Mouse (Mus musculus) layer of hippocampus, adult 2 months (tissue): ENCODE results near the gene Fuk. TPM values are rescaled to one million over a fixed set of nuclear protein-coding genes. Genes with fewer than 3 reads are reported as not detected.
"Not testable (repeated sequence)": the region's sequence is repeated elsewhere in the genome, so short reads cannot be mapped to it uniquely, and the experiment has no call there.

Source experiments
- DNase-seq, 2 experiments: peaks; one replicate each; pipeline ENCODE4 v3.0.0; 2022; ENCODE audit warnings: low spot score in 2 of 2
- H3K27ac ChIP-seq: fragments of 200-600 bp; 2 replicates; pipeline ENCODE4 v1.8.1; 2022
- H3K4me3 ChIP-seq: fragments of 200-600 bp; 2 replicates; pipeline ENCODE4 v1.8.1; 2022; ENCODE audit warnings: mild to moderate bottlenecking
- CTCF ChIP-seq: fragments of 200-600 bp; conservative IDR thresholded peaks from 2 replicates; pipeline ENCODE4 v1.8.1; 2022; ENCODE audit warnings: antibody characterized with exemption, mild to moderate bottlenecking, moderate library complexity
- long read RNA-seq, 2 experiments: library from polyadenylated mRNA; stranded (forward); transcript quantifications; one replicate each; pipeline ENCODE4 v2.0.0; 2021; ENCODE audit warnings: borderline mapping rate in 2 of 2
- total RNA-seq, 2 experiments: library from RNA; stranded (reverse); gene quantifications; 2 replicates each; pipeline ENCODE4 v1.2.3; 2021

The Fuk gene
- total RNA-seq: 10 to 100 TPM; 23.5 to 29.0 TPM
- long read RNA-seq, experiment 1, transcript Fuk-201 (24 exons, 3,838 nt): major isoform, 7 of 17 reads
- long read RNA-seq, experiment 1, partial matches to known transcripts: 4 of 17 reads
- long read RNA-seq, experiment 1, other reads (novel, unspliced or antisense): 6 of 17 reads
- long read RNA-seq, experiment 2, transcript Fuk-201 (24 exons, 3,838 nt): major isoform, 14 of 32 reads
- long read RNA-seq, experiment 2, partial matches to known transcripts: 7 of 32 reads
- long read RNA-seq, experiment 2, other reads (novel, unspliced or antisense): 11 of 32 reads

DNA sequence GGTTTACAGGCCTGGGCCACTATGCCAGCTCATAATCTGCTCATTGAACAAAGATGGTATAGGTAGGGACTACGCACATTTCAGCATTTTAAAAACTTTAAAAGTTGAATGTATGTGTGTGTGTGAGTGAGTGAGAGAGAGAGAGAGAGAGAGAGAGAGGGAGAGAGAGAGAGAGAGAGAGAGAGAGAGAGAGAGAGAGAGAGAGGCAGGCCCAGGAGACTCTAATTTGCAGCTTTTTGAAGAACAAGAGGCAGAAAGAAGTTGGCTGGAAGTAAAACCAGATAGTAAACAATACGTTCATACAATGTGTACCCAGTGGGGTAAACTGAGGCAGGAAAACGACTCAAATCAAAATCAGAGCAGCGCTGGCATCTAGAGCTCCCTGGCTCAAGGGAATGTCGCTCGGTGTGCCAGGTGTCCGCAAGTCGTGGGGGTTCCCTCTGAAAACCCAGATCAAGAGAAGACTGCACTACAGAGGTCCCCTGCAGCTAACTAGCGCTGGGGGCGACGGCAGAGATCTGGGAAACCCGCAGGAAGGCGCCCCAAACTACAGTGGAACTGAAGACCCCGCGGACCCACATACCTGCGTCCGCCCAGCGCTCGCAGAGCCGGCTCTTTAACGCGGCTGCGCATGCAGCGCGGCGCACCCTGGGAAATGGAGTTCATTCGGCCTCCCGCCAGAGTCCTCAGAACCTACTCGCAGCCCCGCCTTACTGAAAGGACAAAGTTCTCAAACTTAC is at the start of gene Fuk:
Gene Fuk, minus strand, starts transcription at position 650 of the 740 bp plus-strand sequence.
- no peak for TF ChIP-seq CTCF
- Histone ChIP-seq H3K27ac (peak within 1 kb of the TSS; percentile 89), H3K4me3 (peak within 1 kb of the TSS; percentile 74)
- peak; percentile 83 for DNase-seq

DNA sequence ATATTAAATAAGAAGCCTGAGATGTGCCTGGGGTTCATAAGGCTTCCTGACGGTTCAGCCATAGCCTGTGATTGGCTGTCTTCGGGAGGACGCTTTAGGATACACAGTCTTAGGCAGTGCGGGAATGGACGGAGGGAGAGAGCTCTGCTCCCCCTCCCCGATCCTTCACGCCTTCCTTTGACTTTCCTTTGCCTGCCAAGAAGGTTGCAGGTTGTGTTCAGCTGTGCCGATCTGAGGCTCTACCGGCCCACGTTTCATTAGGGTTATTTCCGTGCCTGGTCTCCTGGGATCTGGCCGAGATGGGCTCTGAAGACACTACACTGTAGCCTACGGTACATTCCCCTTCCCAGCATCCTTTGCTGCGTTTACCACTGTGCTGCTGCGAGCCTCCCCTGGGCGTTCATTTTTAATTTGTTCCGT is 47.8 kb upstream of the Fuk start:
- no peak overlapping the region; the same call in 1 of the 2 replicates for H3K4me3 ChIP-seq
- no peak for DNase-seq
- H3K27ac ChIP-seq: peak overlapping the region; percentile 68
- no peak for TF ChIP-seq CTCF

DNA sequence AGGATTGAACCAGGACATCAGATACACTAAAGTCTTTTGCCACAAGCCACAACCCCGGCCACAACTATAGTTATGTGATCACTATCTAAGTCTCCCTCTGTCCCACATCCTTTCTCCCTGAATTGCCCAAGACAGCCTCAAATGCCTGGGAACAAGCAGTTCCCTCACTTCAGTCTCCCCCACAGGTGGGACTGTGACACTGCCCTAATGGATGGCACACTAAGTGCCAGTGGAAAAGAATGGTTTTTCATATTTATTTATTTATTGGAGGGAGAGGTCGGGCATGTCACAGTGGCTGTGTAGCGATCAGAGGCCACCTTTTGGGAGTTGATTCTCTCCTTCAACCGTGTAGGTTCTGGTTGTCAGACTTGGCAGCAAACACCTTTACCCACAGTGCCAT is 43.4 kb upstream of the Fuk start:
- Histone ChIP-seq H3K4me3 (no peak overlapping the region), H3K27ac (no peak overlapping the region)
- no peak for TF ChIP-seq CTCF
- no peak for DNase-seq

DNA sequence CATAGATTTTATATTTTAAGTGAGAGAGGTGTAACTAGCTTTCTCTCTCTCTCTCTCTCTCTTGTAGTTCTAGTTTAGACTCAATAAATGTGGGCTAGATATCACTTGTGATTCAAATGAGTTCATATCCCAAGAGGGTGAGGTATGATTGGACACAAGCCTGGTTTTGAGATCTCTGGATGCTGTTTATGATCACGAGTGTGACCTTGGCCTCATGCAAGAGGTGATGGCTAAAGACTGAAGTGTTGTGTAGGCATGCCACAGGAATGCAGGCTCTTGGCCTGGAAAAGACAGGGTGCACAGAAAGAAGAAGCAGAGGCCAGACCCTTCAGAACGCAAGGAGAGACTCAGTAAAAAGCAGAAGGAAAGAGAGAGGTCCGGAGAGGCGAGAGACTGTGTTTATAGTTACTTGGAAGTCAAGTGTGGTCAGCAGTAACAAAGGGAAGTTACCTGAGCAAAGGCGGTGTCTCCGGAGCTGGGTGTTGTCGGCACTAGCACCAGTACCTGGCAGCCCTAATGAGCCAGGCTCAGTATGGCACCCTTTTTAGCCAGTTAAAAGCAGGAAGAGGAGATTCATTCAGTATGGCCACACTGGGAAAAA is 42.1 kb upstream of the Fuk start:
- no peak for DNase-seq
- TF ChIP-seq CTCF: no peak
- Histone ChIP-seq H3K27ac (no peak overlapping the region), H3K4me3 (no peak overlapping the region)

DNA sequence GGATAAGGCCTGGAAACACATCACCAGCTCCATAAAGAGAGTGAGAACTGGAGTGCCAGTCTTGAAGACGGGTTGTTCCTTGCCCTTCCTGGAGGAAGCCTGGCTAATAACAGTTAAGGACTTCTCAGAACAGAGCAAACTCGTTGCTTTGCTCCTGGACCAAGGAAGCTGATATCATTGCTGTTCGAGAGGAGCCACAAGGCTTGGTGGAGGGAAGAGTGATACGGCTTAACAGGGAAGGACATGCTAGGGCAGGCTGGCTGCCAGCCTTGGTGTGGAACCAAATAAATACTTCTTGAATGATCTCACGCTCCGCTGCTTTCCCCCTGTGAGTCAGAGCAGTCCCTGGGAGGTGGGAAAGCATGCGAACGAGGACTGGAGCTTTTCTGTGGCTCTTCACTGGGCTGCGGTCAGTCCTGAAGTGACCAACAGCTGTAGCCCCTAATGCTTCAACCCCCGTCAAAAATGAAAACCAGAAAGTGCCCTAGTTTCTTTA is 39.2 kb upstream of the Fuk start:
- H3K27ac ChIP-seq: peak overlapping the region; percentile 51
- no peak for TF ChIP-seq CTCF
- H3K4me3 ChIP-seq: no peak overlapping the region
- no peak for DNase-seq

DNA sequence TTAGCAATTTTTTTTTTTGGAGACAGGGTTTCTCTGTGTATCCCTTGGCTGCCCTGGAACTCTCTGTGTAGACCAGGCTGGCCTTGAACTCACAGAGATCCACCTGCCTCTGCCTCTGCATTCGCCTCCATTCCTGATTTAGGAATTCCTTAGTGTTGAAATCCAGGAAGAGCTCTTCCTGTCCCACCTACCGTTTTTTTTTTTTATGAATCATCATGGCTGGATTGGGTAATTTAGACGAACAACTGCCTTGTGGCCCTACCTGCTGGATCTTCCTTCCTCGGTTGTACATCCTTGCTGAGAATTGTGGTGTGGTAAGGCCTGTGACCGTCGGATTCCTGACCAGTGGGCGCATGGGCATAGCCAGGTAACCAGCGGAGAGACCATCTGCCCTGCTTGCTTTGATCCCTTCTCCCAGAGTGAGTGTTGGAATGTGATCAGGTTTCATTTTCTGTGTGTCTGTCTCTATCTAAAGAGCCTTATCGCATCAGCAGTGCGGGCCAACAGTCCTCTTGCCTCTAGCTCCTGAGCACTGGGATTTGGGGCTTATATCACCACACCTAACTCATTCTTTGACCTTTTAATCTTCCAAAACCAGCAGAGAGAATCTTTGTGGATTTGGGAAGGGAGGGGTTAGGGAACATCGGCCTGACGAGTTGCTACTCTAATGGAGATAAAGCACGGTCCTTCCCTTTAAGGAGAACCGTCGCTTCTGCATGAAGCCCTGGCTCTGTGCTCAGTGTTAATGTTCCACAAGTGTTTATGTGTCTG is 38.6 kb upstream of the Fuk start:
- Histone ChIP-seq H3K4me3 (no peak overlapping the region), H3K27ac (peak overlapping the region; percentile 51)
- no peak for TF ChIP-seq CTCF

DNA sequence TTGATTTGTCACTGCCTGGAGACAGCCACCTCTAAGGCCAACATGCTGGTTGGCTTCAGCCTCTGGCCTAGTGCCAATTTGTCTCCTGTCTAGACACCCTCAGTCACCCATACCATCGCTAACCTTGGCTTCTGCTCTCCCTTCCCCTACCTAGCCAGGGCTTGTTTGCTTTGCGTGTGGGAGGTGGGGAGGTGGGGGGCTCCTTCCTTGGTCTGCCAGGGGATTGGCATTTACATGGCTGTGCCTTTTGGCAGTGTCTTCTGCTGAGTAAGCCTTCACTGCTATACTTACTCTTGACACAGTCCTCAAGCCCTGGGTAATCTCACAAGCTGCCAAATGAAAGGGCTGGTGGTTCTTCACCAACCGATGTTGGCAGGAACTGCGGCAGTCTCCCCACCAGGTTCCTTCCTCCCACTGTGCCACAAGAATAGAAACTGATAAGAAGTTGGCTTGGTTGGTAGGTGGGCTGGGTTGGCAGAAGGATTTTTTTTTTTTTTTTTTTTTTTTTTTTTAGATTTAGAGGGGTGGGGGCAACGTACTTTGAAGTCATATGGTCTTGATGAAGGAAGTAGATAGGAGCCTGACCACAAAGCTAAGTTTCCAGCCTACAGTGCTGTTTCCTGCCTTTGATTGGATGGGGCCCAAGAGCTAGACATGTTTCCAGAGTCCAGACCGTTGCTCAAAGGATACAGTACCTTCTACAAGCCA is 36.7 kb upstream of the Fuk start:
- Histone ChIP-seq H3K27ac (peak overlapping the region; percentile 78), H3K4me3 (no peak overlapping the region)
- DNase-seq: peak; percentile 52 to 81
- 0 out of 2 replicates have a peak, but pooled peaks have one; percentile 6 for TF ChIP-seq CTCF

More for the DNA sequence above, 38.6 kb upstream of the Fuk start:
- no peak for DNase-seq

DNA sequence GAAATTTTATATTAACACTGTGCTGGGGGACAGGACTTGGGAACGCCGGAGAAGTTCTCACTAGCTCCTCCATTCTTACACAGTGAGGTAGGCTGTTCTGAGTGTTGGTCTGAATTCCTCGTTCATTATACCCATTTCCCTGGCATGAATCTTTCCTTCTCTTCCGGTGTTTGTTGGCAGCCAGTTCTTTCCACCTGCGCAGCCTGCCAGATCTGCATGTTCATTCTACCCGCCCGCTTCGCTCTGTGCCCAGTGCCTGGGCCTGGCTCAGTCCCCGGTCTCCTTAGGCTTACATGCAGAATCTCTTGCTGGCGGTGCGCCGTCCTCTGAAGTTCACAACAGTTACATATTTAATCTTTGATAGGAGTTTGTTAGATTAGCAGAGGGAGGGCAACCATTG is 33.9 kb upstream of the Fuk start:
- TF ChIP-seq CTCF: no peak
- Histone ChIP-seq H3K4me3 (no peak overlapping the region), H3K27ac (peak overlapping the region; percentile 64)
- DNase-seq: peak; percentile 44 to 47

DNA sequence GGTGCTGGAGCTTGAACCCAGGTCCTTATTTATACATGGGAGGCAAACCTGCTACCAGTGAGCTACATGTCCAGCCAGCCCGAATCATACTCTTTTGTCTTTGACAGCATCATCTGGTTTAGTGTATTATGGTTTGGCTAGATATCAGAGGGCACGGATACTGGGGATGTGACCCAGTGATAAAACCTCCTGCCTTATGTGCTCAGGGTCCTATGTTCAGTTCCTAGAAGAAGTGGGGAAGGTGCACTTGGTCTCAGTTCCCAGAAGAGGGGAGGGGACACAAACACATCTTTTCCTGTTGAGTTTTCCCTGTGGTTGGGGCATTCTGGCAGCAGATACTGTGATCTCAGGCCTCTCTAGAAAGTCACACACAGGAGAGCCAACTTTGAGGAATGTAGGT is 31.0 kb upstream of the Fuk start:
- no peak for TF ChIP-seq CTCF
- no peak overlapping the region for H3K27ac ChIP-seq
- no peak overlapping the region for H3K4me3 ChIP-seq
- DNase-seq: no peak

DNA sequence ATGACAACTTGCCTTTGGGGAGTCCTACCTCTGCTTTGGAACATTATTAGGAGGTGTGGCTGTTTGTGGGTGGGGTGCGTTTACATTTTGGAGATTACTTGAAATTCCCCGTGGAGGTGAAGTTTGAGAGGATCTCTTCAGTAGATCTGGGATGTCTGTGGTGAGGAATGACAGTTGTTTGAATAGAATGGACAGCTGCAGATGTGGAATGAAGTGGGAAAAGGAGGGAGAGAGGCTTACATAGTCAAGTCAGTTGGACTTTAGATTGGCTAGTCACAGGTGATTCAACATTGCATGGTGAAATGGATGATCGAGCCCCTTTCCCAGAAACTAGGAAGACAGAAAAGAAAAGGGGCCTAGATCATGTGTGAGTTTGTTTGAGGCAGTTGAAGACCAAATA is 30.2 kb upstream of the Fuk start:
- no peak for TF ChIP-seq CTCF
- Histone ChIP-seq H3K27ac (no peak overlapping the region), H3K4me3 (no peak overlapping the region)

DNA sequence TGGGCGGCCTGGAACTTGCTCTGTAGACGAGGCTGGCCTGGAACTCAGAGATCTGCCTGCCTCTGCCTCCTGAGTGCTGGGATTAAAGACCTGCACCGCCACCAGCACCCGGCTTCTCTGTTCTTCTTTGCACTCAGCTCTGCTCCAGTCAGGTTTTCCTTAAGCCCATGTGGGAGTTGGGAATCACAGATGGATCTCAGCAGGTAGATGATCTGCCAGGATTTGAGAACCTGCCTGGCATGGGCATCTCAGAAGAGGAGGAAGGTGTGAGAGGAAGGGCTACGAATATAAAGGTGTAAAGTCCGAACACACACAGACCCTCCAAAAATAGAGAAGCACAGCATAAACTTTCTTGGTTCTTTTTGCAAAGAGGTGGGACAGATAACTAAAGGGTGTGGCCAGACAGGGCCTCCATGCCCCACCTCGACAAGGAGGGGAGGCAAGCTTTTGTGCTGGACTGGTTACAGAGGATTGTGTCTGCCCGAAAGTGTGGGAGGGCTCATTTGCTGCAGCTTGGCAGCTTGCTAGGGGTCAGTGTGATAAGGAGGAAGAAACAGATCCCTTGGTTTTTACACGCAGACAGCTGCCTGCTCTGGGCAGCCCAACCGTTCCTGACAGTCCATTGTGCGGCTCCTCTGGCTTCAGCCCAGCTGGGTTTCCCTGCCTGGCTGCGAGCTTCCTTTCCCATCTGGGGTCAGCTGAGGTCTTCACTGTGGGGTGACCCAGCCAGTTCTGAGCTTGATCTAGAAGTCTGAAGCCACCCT is 29.1 kb upstream of the Fuk start:
- Histone ChIP-seq H3K4me3 (no peak overlapping the region), H3K27ac (peak overlapping the region; percentile 28; the same call in 1 of the 2 replicates)
- no peak for DNase-seq
- no peak for TF ChIP-seq CTCF

More for the DNA sequence above, 30.2 kb upstream of the Fuk start:
- no peak for DNase-seq

DNA sequence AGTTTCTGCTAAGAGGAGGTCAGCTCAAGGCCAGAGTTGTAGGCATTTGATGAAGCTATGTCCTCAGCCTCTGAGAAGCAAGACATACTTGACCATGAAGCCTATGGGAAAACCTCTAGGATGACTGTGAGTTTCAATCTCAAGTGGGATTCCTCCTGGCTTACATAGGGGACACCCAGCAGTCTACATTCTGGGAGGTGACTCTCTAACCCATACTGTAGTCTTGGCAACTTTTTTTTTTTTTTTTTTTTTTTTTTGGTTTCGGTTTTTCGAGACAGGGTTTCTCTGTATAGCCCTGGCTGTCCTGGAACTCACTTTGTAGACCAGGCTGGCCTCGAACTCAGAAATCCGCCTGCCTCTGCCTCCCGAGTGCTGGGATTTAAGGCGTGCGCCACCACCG is 27.4 kb upstream of the Fuk start:
- H3K27ac ChIP-seq, DNase-seq, H3K4me3 ChIP-seq: not testable (repeated sequence)
